Mouse (Mus musculus) liver, embryonic 14.5 days (tissue): Measurements from ENCODE around the gene Plekha7.

ENCODE experiments used
- CTCF ChIP-seq: IDR thresholded peaks from 2 replicates; pipeline ENCODE4 v1.5.1; 2016; ENCODE audit warnings: antibody characterized with exemption, low read depth, control low read depth
- EP300 ChIP-seq: IDR thresholded peaks from 2 replicates; pipeline ENCODE4 v1.6.1; 2016; ENCODE audit warnings: antibody characterized with exemption, low read depth

GRCm38 (mm10) chr7:116200951-116201351 is 107.2 kb downstream of the Plekha7 start:
- TF ChIP-seq CTCF (no peak), EP300 (no peak)
